Mouse (Mus musculus): Measurements from ENCODE around the gene Lrmda. TPM values are rescaled to one million over a fixed set of nuclear protein-coding genes. Genes with fewer than 3 reads are reported as not detected.

The Lrmda gene
- total and polyA plus RNA-seq, 3 experiments, result 5.1 to 5.9 TPM; not detected in 1

- no peak overlapping the region for H3K4me3 ChIP-seq (ENCODE audit: control insufficient read depth in 1 of 2, insufficient read depth in 1 of 2, low read depth in 2 of 2, low read length in 2 of 2)
- no peak for DNase-seq (ENCODE audit: low read depth, low spot score)
- H3K9ac ChIP-seq (ENCODE audit: control insufficient read depth, low read depth, low read length, poor library complexity, severe bottlenecking), result no peak overlapping the region
- no peaks in the 10 kb centered on the region for H3K27me3 ChIP-seq (ENCODE audit: control insufficient read depth in 1 of 2, insufficient read depth in 2 of 2, low read length in 2 of 2)
- H3K27ac ChIP-seq (ENCODE audit: control insufficient read depth, low read depth, low read length), result no peak overlapping the region
- H3K36me3 ChIP-seq (ENCODE audit: control insufficient read depth in 1 of 2, insufficient read depth in 2 of 2, low read length in 2 of 2), result peaks cover 0 to 19% of the 10 kb centered on the region in 2 experiments; a peak in 2 of 4 replicates
- peaks cover 11 to 17% of the 10 kb centered on the region in 2 experiments for H3K4me1 ChIP-seq (ENCODE audit: control insufficient read depth in 1 of 2, insufficient read depth in 2 of 2, low read length in 2 of 2)
- H3K79me2 ChIP-seq (ENCODE audit: control insufficient read depth, insufficient read depth, low read length, poor library complexity), result no peaks in the 10 kb centered on the region
- no peaks in the 10 kb centered on the region for H3K9me3 ChIP-seq (replicated peaks; ENCODE audit: insufficient read depth, low read length)
- TF ChIP-seq ZKSCAN1 (IDR thresholded peaks at IDR 0.05; ENCODE audit: low read depth, low read length), result no peak
These were observed 725.2 kb downstream of the Lrmda start for GRCm38 (mm10) chr14:22744701-22745100.

- Histone ChIP-seq H3K79me2 (ENCODE audit: control insufficient read depth, insufficient read depth, low read length, poor library complexity) (no peaks in the 10 kb centered on the region), H3K27ac (ENCODE audit: control insufficient read depth, low read depth, low read length) (no peak overlapping the region), H3K9ac (ENCODE audit: control insufficient read depth, low read depth, low read length, poor library complexity, severe bottlenecking) (no peak overlapping the region), H3K4me1 (ENCODE audit: control insufficient read depth in 1 of 2, insufficient read depth in 2 of 2, low read length in 2 of 2) (peaks cover 11 to 17% of the 10 kb centered on the region in 2 experiments), H3K9me3 (replicated peaks; ENCODE audit: insufficient read depth, low read length) (no peaks in the 10 kb centered on the region), H3K27me3 (ENCODE audit: control insufficient read depth in 1 of 2, insufficient read depth in 2 of 2, low read length in 2 of 2) (no peaks in the 10 kb centered on the region), H3K4me3 (ENCODE audit: control insufficient read depth in 1 of 2, insufficient read depth in 1 of 2, low read depth in 2 of 2, low read length in 2 of 2) (no peak overlapping the region), H3K36me3 (ENCODE audit: control insufficient read depth in 1 of 2, insufficient read depth in 2 of 2, low read length in 2 of 2) (peaks cover 0 to 23% of the 10 kb centered on the region in 2 experiments; a peak in 2 of 4 replicates)
- DNase-seq (ENCODE audit: low read depth, low spot score), result no peak
- TF ChIP-seq CHD2 (IDR thresholded peaks at IDR 0.05; ENCODE audit: low read length) (no peak), HCFC1 (IDR thresholded peaks at IDR 0.05; ENCODE audit: low read depth, low read length) (no peak), POLR2A (IDR thresholded peaks at IDR 0.05; ENCODE audit: control insufficient read depth in 1 of 2, insufficient read depth in 1 of 2, low read depth in 1 of 2, low read length in 2 of 2, poor library complexity in 1 of 2) (no peak)
These were observed 725.9 kb downstream of the Lrmda start for GRCm38 (mm10) chr14:22745263-22745881.

- no peaks in the 10 kb centered on the region for H3K79me2 ChIP-seq (ENCODE audit: control insufficient read depth, insufficient read depth, low read length, poor library complexity)
- no peak overlapping the region for H3K4me3 ChIP-seq (ENCODE audit: control insufficient read depth in 1 of 2, insufficient read depth in 1 of 2, low read depth in 2 of 2, low read length in 2 of 2)
- no peak for TF ChIP-seq USF1 (IDR thresholded peaks at IDR 0.05; ENCODE audit: low read depth, low read length)
- TF ChIP-seq SIN3A (IDR thresholded peaks at IDR 0.05; ENCODE audit: low read length), result no peak
- no peak for TF ChIP-seq E2F4 (IDR thresholded peaks at IDR 0.05; ENCODE audit: borderline replicate concordance, low read depth, low read length)
- no peak for TF ChIP-seq MAX (IDR thresholded peaks at IDR 0.05; ENCODE audit: low read length)
- no peak for TF ChIP-seq MYC (IDR thresholded peaks at IDR 0.05; ENCODE audit: low read depth, low read length)
- TF ChIP-seq USF2 (IDR thresholded peaks at IDR 0.05; ENCODE audit: borderline replicate concordance in 1 of 2, insufficient read depth in 1 of 2, low read depth in 1 of 2, low read length in 2 of 2), result no peak
- no peak for TF ChIP-seq UBTF (IDR thresholded peaks at IDR 0.05; ENCODE audit: borderline replicate concordance, insufficient read depth, low read depth, low read length)
- TF ChIP-seq ZMIZ1 (IDR thresholded peaks at IDR 0.05; ENCODE audit: low read depth, low read length), result no peak
- no peak for TF ChIP-seq POLR2AphosphoS2 (IDR thresholded peaks at IDR 0.05; ENCODE audit: low read length)
- no peak for TF ChIP-seq CHD1 (IDR thresholded peaks at IDR 0.05; ENCODE audit: low read depth, low read length)
- no peak for TF ChIP-seq SMC3 (IDR thresholded peaks at IDR 0.05; ENCODE audit: low read depth, low read length)
- TF ChIP-seq POLR2AphosphoS5 (IDR thresholded peaks at IDR 0.05; ENCODE audit: borderline replicate concordance, low read depth, low read length), result no peak
- peaks cover 11 to 17% of the 10 kb centered on the region in 2 experiments for H3K4me1 ChIP-seq (ENCODE audit: control insufficient read depth in 1 of 2, insufficient read depth in 2 of 2, low read length in 2 of 2)
- no peaks in the 10 kb centered on the region for H3K9me3 ChIP-seq (replicated peaks; ENCODE audit: insufficient read depth, low read length)
- H3K27ac ChIP-seq (ENCODE audit: control insufficient read depth, low read depth, low read length), result no peak overlapping the region
- H3K36me3 ChIP-seq (ENCODE audit: control insufficient read depth in 1 of 2, insufficient read depth in 2 of 2, low read length in 2 of 2), result peaks cover 0 to 23% of the 10 kb centered on the region in 2 experiments; a peak in 2 of 4 replicates
- DNase-seq (ENCODE audit: low read depth, low spot score), result no peak
- no peak overlapping the region for H3K9ac ChIP-seq (ENCODE audit: control insufficient read depth, low read depth, low read length, poor library complexity, severe bottlenecking)
- H3K27me3 ChIP-seq (ENCODE audit: control insufficient read depth in 1 of 2, insufficient read depth in 2 of 2, low read length in 2 of 2), result no peaks in the 10 kb centered on the region
These were observed 726.5 kb downstream of the Lrmda start for GRCm38 (mm10) chr14:22745882-22746480.
